Mouse (Mus musculus) lung, postnatal 0 days (tissue): Measurements from ENCODE around the gene Rftn1.

Source experiments
- CTCF ChIP-seq: IDR thresholded peaks from 2 replicates; pipeline ENCODE4 v1.5.1; 2016; ENCODE audit warnings: antibody characterized with exemption, mild to moderate bottlenecking
- EP300 ChIP-seq: IDR thresholded peaks from 2 replicates; pipeline ENCODE4 v1.6.1; 2016; ENCODE audit warnings: antibody characterized with exemption, mild to moderate bottlenecking, control low read depth

- no peak for TF ChIP-seq EP300
- no peak for TF ChIP-seq CTCF
These were observed 89.1 kb downstream of the Rftn1 start for GRCm38 (mm10) chr17:50101416-50101815.
